ENCODE assay signal across 28 mouse cellular contexts in genomic region chr6:130233222-130233621, GRCm38 (mm10). TPM values are rescaled to one million over a fixed set of nuclear protein-coding genes. Genes with fewer than 3 reads are reported as not detected.
DNase-seq lines count a peak whose midpoint lies in the region; ATAC-seq and TF ChIP-seq lines count a peak whose summit lies in the region.
"Had no signal": no experiment of that assay in that cellular context is flagged by ENCODE, and none has a peak within 500 bp of the region (broad histone marks: within the 10 kb centered on the region; RNA-seq: fewer than 3 reads in every experiment).

Gene Klra7, minus strand, starts transcription at chr6:130233322.

- no peaks in the 10 kb centered on the region for H3K27me3 ChIP-seq in MEL (ENCODE audit: control insufficient read depth in 1 of 2, insufficient read depth in 2 of 2, low read length in 2 of 2)
- H3K27me3 ChIP-seq: CH12.LX, Patski had no signal

- no peak for ATAC-seq in monocyte, adult 5-6 weeks (replicated peaks; ENCODE audit: insufficient number of reproducible peaks, low FRiP score, low TSS enrichment, poor library complexity, severe bottlenecking)
- ATAC-seq: activated CD4-positive, CD25-positive, alpha-beta regulatory T cell, adult 4 months; CD4-positive, CD25-positive, alpha-beta regulatory T cell, adult 4 months; Patski had no signal

- no peaks in the 10 kb centered on the region for H3K9me3 ChIP-seq in MEL (replicated peaks; ENCODE audit: insufficient read depth, low read length)
- H3K9me3 ChIP-seq: G1E had no signal

- no peak within 1 kb of the TSS for H3K27ac ChIP-seq in MEL (ENCODE audit: control insufficient read depth, low read depth, low read length)

- no peak within 1 kb of the TSS for H3K4me3 ChIP-seq in MEL (ENCODE audit: control insufficient read depth in 1 of 2, insufficient read depth in 1 of 2, low read depth in 2 of 2, low read length in 2 of 2)

- no peak for TF ChIP-seq POLR2A in MEL (IDR thresholded peaks at IDR 0.05; ENCODE audit: control insufficient read depth in 1 of 2, insufficient read depth in 1 of 2, low read depth in 1 of 2, low read length in 2 of 2, poor library complexity in 1 of 2)

- no peak for TF ChIP-seq RAD21 in MEL (IDR thresholded peaks at IDR 0.05; ENCODE audit: low read depth, low read length)

- no peaks in the 10 kb centered on the region for H3K79me2 ChIP-seq in MEL (ENCODE audit: control insufficient read depth, insufficient read depth, low read length, poor library complexity)

- H3K36me3 ChIP-seq in MEL (ENCODE audit: control insufficient read depth in 1 of 2, insufficient read depth in 2 of 2, low read length in 2 of 2): no peaks in the 10 kb centered on the region
- H3K36me3 ChIP-seq: G1E had no signal

- no peak for TF ChIP-seq CTCF in MEL (IDR thresholded peaks at IDR 0.05 in 2 of 3, conservative IDR thresholded peaks at IDR 0.05 in 1 of 3; ENCODE audit: control insufficient read depth in 1 of 3, insufficient read depth in 1 of 3, low read depth in 2 of 3, low read length in 3 of 3, poor library complexity in 1 of 3, severe bottlenecking in 1 of 3)

- peak; percentile 19 for DNase-seq in 416B (ENCODE audit: low read depth)
- peak; percentile 11 for DNase-seq in MEL (ENCODE audit: low read depth, low spot score)
- DNase-seq in frontal cortex, adult 2 months (ENCODE audit: extremely low spot score in 1 of 2, low spot score in 1 of 2): no peak
- no peak for DNase-seq in gastrocnemius, adult 8-10 months (ENCODE audit: low spot score in 2 of 2)
- DNase-seq in layer of hippocampus, adult 18-20 months (ENCODE audit: low spot score in 2 of 2): no peak
- DNase-seq: adrenal gland, adult 2 months; adrenal gland, adult 8-10 months; adrenal gland, postnatal 10 days; adrenal gland, postnatal 14 days; adrenal gland, postnatal 25 days; adrenal gland, postnatal 36 days; B cell, adult 2 months; cerebellum, adult 11 months; cerebellum, adult 11-12 months; cerebellum, adult 18-20 months; cerebellum, adult 2 months; cerebellum, adult 8-10 months had no signal

- peaks cover 0 to 2% of the 10 kb centered on the region in 2 experiments; a peak in 1 of 4 replicates for H3K4me1 ChIP-seq in MEL (ENCODE audit: control insufficient read depth in 1 of 2, insufficient read depth in 2 of 2, low read length in 2 of 2)

- TF ChIP-seq EP300 in MEL (IDR thresholded peaks at IDR 0.05; ENCODE audit: low read depth in 1 of 2, low read length in 2 of 2): no peak

- no peak within 1 kb of the TSS for H3K9ac ChIP-seq in MEL (ENCODE audit: control insufficient read depth, low read depth, low read length, poor library complexity, severe bottlenecking)

TF ChIP-seq in MEL, 35 proteins besides CTCF, POLR2A, EP300 and RAD21:
- TF ChIP-seq ETS1 (IDR thresholded peaks at IDR 0.05; ENCODE audit: low read depth, low read length) (no peak), NRF1 (IDR thresholded peaks at IDR 0.05; ENCODE audit: insufficient read depth, low read depth, low read length, poor library complexity, severe bottlenecking) (no peak), MYB (IDR thresholded peaks at IDR 0.05; ENCODE audit: low read depth, low read length) (no peak), USF2 (IDR thresholded peaks at IDR 0.05; ENCODE audit: borderline replicate concordance in 1 of 2, insufficient read depth in 1 of 2, low read depth in 1 of 2, low read length in 2 of 2) (no peak), MAZ (IDR thresholded peaks at IDR 0.05; ENCODE audit: low read depth, low read length) (no peak), POLR2AphosphoS2 (IDR thresholded peaks at IDR 0.05; ENCODE audit: low read length) (no peak), UBTF (IDR thresholded peaks at IDR 0.05; ENCODE audit: borderline replicate concordance, insufficient read depth, low read depth, low read length) (no peak), MYC (IDR thresholded peaks at IDR 0.05; ENCODE audit: low read depth, low read length) (no peak), NELFE (IDR thresholded peaks at IDR 0.05; ENCODE audit: low read depth, low read length) (no peak), BHLHE40 (IDR thresholded peaks at IDR 0.05; ENCODE audit: borderline replicate concordance, low read depth, low read length) (no peak), JUND (IDR thresholded peaks at IDR 0.05; ENCODE audit: low read depth, low read length) (no peak), E2F4 (IDR thresholded peaks at IDR 0.05; ENCODE audit: borderline replicate concordance, low read depth, low read length) (no peak)

RNA-seq across cellular contexts. Expression of gene Klra7, which starts in this region (rescaled TPM):
- not detected in 2 replicates for total RNA-seq in MEL (2012; rRNA removed)
- not detected for polyA plus RNA-seq in MEL (2012; ENCODE audit: insufficient read depth in 1 of 2, insufficient read length in 2 of 2, low read depth in 1 of 2, low replicate concordance in 2 of 2, missing spikeins in 1 of 2)
- total RNA-seq in monocyte, adult 5-6 weeks (2017): 165 to 608 TPM (median 201 TPM) in 3 replicates
- not detected in 2 replicates for polyA plus RNA-seq in frontal cortex, adult 2 months (2012; rRNA removed)
- not detected for total RNA-seq in gastrocnemius, adult 8-10 months (2022)
- total RNA-seq in layer of hippocampus, adult 18-20 months (2021): not detected
- total RNA-seq: adrenal gland, adult 18-20 months; adrenal gland, adult 2 months; adrenal gland, postnatal 10 days; adrenal gland, postnatal 14 days; adrenal gland, postnatal 25 days; adrenal gland, postnatal 36 days; adrenal gland, postnatal 4 days; CH12.LX; ES-E14; G1E had no signal
- polyA plus RNA-seq: activated CD4-positive, CD25-positive, alpha-beta regulatory T cell, adult 4 months; adrenal gland, adult 2 months; brain, embryonic 14.5 days; C2C12; cerebellum, adult 2 months; G1E; Patski had no signal

Comparison
In these comparisons a context has a peak if more than half of its experiments do, and no peak if none do; other contexts are left out.
1. RNA of gene Klra7 (total RNA-seq): 165 to 608 TPM in monocyte, adult 5-6 weeks; not detected in MEL, not detected in gastrocnemius, adult 8-10 months and not detected in layer of hippocampus, adult 18-20 months; every median in the first group is over 100 times any median in the second.
2. Peak in DNase-seq in MEL; RNA of the gene not detected or under 1 TPM.